Mouse (Mus musculus): ENCODE results near the gene Ap1g2. TPM values are rescaled to one million over a fixed set of nuclear protein-coding genes. Genes with fewer than 3 reads are reported as not detected.

Ap1g2 gene
- polyA plus RNA-seq, 1 experiment, result 6.5 TPM

GRCm38 (mm10) chr14:55110076-55110475 is 3.7 kb upstream of the Ap1g2 start:
- H3K27me3 ChIP-seq (ENCODE audit: control insufficient read depth, insufficient read depth, insufficient read length), result peaks cover 54% of the 10 kb centered on the region
- no peaks in the 10 kb centered on the region for H3K36me3 ChIP-seq (ENCODE audit: control insufficient read depth, insufficient read depth)
- H3K79me2 ChIP-seq (ENCODE audit: control insufficient read depth, insufficient read depth), result no peaks in the 10 kb centered on the region
- H3K4me2 ChIP-seq (ENCODE audit: low read depth), result no peak overlapping the region
- H3ac ChIP-seq (ENCODE audit: control insufficient read depth, insufficient read length), result no peak overlapping the region
- H3K4me3 ChIP-seq, result no peak overlapping the region
- no peak for TF ChIP-seq POLR2A (IDR thresholded peaks at IDR 0.05; ENCODE audit: insufficient read length, low read depth)
- no peak for TF ChIP-seq TCF12 (IDR thresholded peaks at IDR 0.05; ENCODE audit: insufficient read depth, poor library complexity, severe bottlenecking)
- no peak for TF ChIP-seq E2F4 (IDR thresholded peaks at IDR 0.05; ENCODE audit: insufficient read depth)
- TF ChIP-seq MYOD1 (IDR thresholded peaks at IDR 0.05; ENCODE audit: control insufficient read depth in 1 of 3, insufficient read length in 2 of 3, low read depth in 2 of 3), result no peak
- TF ChIP-seq CEBPB (IDR thresholded peaks at IDR 0.05; ENCODE audit: insufficient read depth, poor library complexity, severe bottlenecking), result no peak
- TF ChIP-seq SRF (IDR thresholded peaks at IDR 0.05; ENCODE audit: control insufficient read depth, insufficient read length, low read depth), result no peak
- no peak for TF ChIP-seq POLR2AphosphoS2 (IDR thresholded peaks at IDR 0.05; ENCODE audit: insufficient read length, low read depth)
- TF ChIP-seq REST (IDR thresholded peaks at IDR 0.05; ENCODE audit: insufficient read depth, insufficient read length), result no peak
- TF ChIP-seq MAX (IDR thresholded peaks at IDR 0.05; ENCODE audit: low read depth), result no peak
- TF ChIP-seq TCF3 (IDR thresholded peaks at IDR 0.05; ENCODE audit: insufficient read length, low read depth), result no peak
- no peak for TF ChIP-seq MYOG (IDR thresholded peaks at IDR 0.05; ENCODE audit: control insufficient read depth in 1 of 3, insufficient read depth in 1 of 3, insufficient read length in 2 of 3, low read depth in 2 of 3)
- TF ChIP-seq USF1 (IDR thresholded peaks at IDR 0.05; ENCODE audit: low read depth), result no peak

GRCm38 (mm10) chr14:55109048-55109873 is 2.9 kb upstream of the Ap1g2 start:
- peaks cover 46% of the 10 kb centered on the region for H3K27me3 ChIP-seq (ENCODE audit: control insufficient read depth, insufficient read depth, insufficient read length)

GRCm38 (mm10) chr14:55108202-55108870 is 1.9 kb upstream of the Ap1g2 start:
- no peak for TF ChIP-seq REST (IDR thresholded peaks at IDR 0.05; ENCODE audit: insufficient read depth, insufficient read length)
- TF ChIP-seq TCF12 (IDR thresholded peaks at IDR 0.05; ENCODE audit: insufficient read depth, poor library complexity, severe bottlenecking), result no peak
- TF ChIP-seq MYOD1 (IDR thresholded peaks at IDR 0.05; ENCODE audit: control insufficient read depth in 1 of 3, insufficient read length in 2 of 3, low read depth in 2 of 3), result no peak
- TF ChIP-seq SRF (IDR thresholded peaks at IDR 0.05; ENCODE audit: control insufficient read depth, insufficient read length, low read depth), result no peak
- no peak for TF ChIP-seq MAX (IDR thresholded peaks at IDR 0.05; ENCODE audit: low read depth)
- no peak for TF ChIP-seq USF1 (IDR thresholded peaks at IDR 0.05; ENCODE audit: low read depth)
- TF ChIP-seq POLR2AphosphoS2 (IDR thresholded peaks at IDR 0.05; ENCODE audit: insufficient read length, low read depth), result no peak
- TF ChIP-seq POLR2A (IDR thresholded peaks at IDR 0.05; ENCODE audit: insufficient read length, low read depth), result no peak
- TF ChIP-seq E2F4 (IDR thresholded peaks at IDR 0.05; ENCODE audit: insufficient read depth), result no peak
- no peak for TF ChIP-seq TCF3 (IDR thresholded peaks at IDR 0.05; ENCODE audit: insufficient read length, low read depth)
- TF ChIP-seq MYOG (IDR thresholded peaks at IDR 0.05; ENCODE audit: control insufficient read depth in 1 of 3, insufficient read depth in 1 of 3, insufficient read length in 2 of 3, low read depth in 2 of 3), result no peak
- TF ChIP-seq CEBPB (IDR thresholded peaks at IDR 0.05; ENCODE audit: insufficient read depth, poor library complexity, severe bottlenecking), result no peak
- no peak overlapping the region for H3K4me3 ChIP-seq
- H3K79me2 ChIP-seq (ENCODE audit: control insufficient read depth, insufficient read depth), result no peaks in the 10 kb centered on the region
- peaks cover 37% of the 10 kb centered on the region for H3K27me3 ChIP-seq (ENCODE audit: control insufficient read depth, insufficient read depth, insufficient read length)
- no peaks in the 10 kb centered on the region for H3K36me3 ChIP-seq (ENCODE audit: control insufficient read depth, insufficient read depth)
- H3ac ChIP-seq (ENCODE audit: control insufficient read depth, insufficient read length), result no peak overlapping the region
- H3K4me2 ChIP-seq (ENCODE audit: low read depth), result no peak overlapping the region

More at GRCm38 (mm10) chr14:55109048-55109873, 2.9 kb upstream of the Ap1g2 start:
- Histone ChIP-seq H3K79me2 (ENCODE audit: control insufficient read depth, insufficient read depth) (no peaks in the 10 kb centered on the region), H3K4me2 (ENCODE audit: low read depth) (no peak overlapping the region), H3K4me3 (no peak overlapping the region), H3K36me3 (ENCODE audit: control insufficient read depth, insufficient read depth) (no peaks in the 10 kb centered on the region), H3ac (ENCODE audit: control insufficient read depth, insufficient read length) (no peak overlapping the region)
- TF ChIP-seq MYOD1 (IDR thresholded peaks at IDR 0.05; ENCODE audit: control insufficient read depth in 1 of 3, insufficient read length in 2 of 3, low read depth in 2 of 3), result no peak
- no peak for TF ChIP-seq E2F4 (IDR thresholded peaks at IDR 0.05; ENCODE audit: insufficient read depth)
- TF ChIP-seq TCF12 (IDR thresholded peaks at IDR 0.05; ENCODE audit: insufficient read depth, poor library complexity, severe bottlenecking), result no peak

- peaks cover 29% of the 10 kb centered on the region for H3K27me3 ChIP-seq (ENCODE audit: control insufficient read depth, insufficient read depth, insufficient read length)
- H3K4me3 ChIP-seq, result peak overlapping the region; percentile 35
- no peaks in the 10 kb centered on the region for H3K79me2 ChIP-seq (ENCODE audit: control insufficient read depth, insufficient read depth)
- no peak overlapping the region for H3ac ChIP-seq (ENCODE audit: control insufficient read depth, insufficient read length)
- no peaks in the 10 kb centered on the region for H3K36me3 ChIP-seq (ENCODE audit: control insufficient read depth, insufficient read depth)
- TF ChIP-seq REST (IDR thresholded peaks at IDR 0.05; ENCODE audit: insufficient read depth, insufficient read length), result no peak
- TF ChIP-seq CEBPB (IDR thresholded peaks at IDR 0.05; ENCODE audit: insufficient read depth, poor library complexity, severe bottlenecking), result no peak
- no peak for TF ChIP-seq SRF (IDR thresholded peaks at IDR 0.05; ENCODE audit: control insufficient read depth, insufficient read length, low read depth)
- TF ChIP-seq MAX (IDR thresholded peaks at IDR 0.05; ENCODE audit: low read depth), result no peak
- TF ChIP-seq POLR2A (IDR thresholded peaks at IDR 0.05; ENCODE audit: insufficient read length, low read depth), result no peak
- no peak for TF ChIP-seq MYOG (IDR thresholded peaks at IDR 0.05; ENCODE audit: control insufficient read depth in 1 of 3, insufficient read depth in 1 of 3, insufficient read length in 2 of 3, low read depth in 2 of 3)
- no peak for TF ChIP-seq MYOD1 (IDR thresholded peaks at IDR 0.05; ENCODE audit: control insufficient read depth in 1 of 3, insufficient read length in 2 of 3, low read depth in 2 of 3)
- no peak for TF ChIP-seq POLR2AphosphoS2 (IDR thresholded peaks at IDR 0.05; ENCODE audit: insufficient read length, low read depth)
- no peak for TF ChIP-seq TCF12 (IDR thresholded peaks at IDR 0.05; ENCODE audit: insufficient read depth, poor library complexity, severe bottlenecking)
- no peak for TF ChIP-seq E2F4 (IDR thresholded peaks at IDR 0.05; ENCODE audit: insufficient read depth)
- no peak for TF ChIP-seq USF1 (IDR thresholded peaks at IDR 0.05; ENCODE audit: low read depth)
- TF ChIP-seq TCF3 (IDR thresholded peaks at IDR 0.05; ENCODE audit: insufficient read length, low read depth), result no peak
- no peak overlapping the region for H3K4me2 ChIP-seq (ENCODE audit: low read depth)
Measured at GRCm38 (mm10) chr14:55106990-55107389, 597 bp upstream of the Ap1g2 start.
